Comparison of ENCODE assay signal across 13 mouse cellular contexts in the genomic region with DNA sequence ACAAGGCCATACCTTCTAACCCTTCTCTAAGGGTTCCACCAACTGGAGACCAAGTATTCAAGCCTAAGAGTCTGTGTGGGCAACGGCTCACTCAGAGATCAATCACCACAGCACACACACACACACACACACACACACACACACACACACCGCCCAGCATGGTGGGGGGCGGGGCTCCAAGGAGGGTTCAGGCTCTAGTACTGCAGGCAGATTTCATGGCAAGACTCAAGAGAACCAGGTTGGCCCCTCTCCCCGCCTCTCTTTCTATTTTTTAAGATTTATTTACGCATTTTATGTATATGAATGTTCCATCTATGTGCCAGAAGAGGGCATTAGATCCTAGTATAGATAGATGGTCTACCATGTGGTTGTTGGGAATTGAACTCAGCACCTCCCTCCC. TPM values are rescaled to one million over a fixed set of nuclear protein-coding genes. Genes with fewer than 3 reads are reported as not detected.
DNase-seq lines count a peak whose midpoint lies in the region; ATAC-seq and TF ChIP-seq lines count a peak whose summit lies in the region.
"Had no signal": no experiment of that assay in that cellular context is flagged by ENCODE, and none has a peak within 500 bp of the region (broad histone marks: within the 10 kb centered on the region; RNA-seq: fewer than 3 reads in every experiment).

No protein-coding gene starts in this region.

- no peaks in the 10 kb centered on the region for H3K9me3 ChIP-seq in forebrain, embryonic 14.5 days (replicated peaks; ENCODE audit: control insufficient read depth, low read length)
- no peaks in the 10 kb centered on the region for H3K9me3 ChIP-seq in forebrain, embryonic 11.5 days (ENCODE audit: control insufficient read depth, low read length)
- H3K9me3 ChIP-seq in liver, embryonic 11.5 days (ENCODE audit: control insufficient read depth, low read length) = no peaks in the 10 kb centered on the region
- no peaks in the 10 kb centered on the region for H3K9me3 ChIP-seq in liver, embryonic 12.5 days (replicated peaks)
- no peaks in the 10 kb centered on the region for H3K9me3 ChIP-seq in forebrain, postnatal 0 days (ENCODE audit: low read length)
- H3K9me3 ChIP-seq: embryonic facial prominence, embryonic 15.5 days; limb, embryonic 12.5 days; liver, embryonic 15.5 days had no signal

- no peak for TF ChIP-seq CTCF in forebrain, postnatal 0 days (IDR thresholded peaks at IDR 0.05; ENCODE audit: low read depth)

- no peak overlapping the region for H3K27ac ChIP-seq in forebrain, embryonic 14.5 days (ENCODE audit: low read depth, low read length)
- no peak overlapping the region for H3K27ac ChIP-seq in forebrain, embryonic 11.5 days (ENCODE audit: low read depth, low read length)
- H3K27ac ChIP-seq in liver, embryonic 11.5 days (ENCODE audit: low read depth, low read length) = no peak overlapping the region
- H3K27ac ChIP-seq in liver, embryonic 12.5 days = no peak overlapping the region
- no peak overlapping the region for H3K27ac ChIP-seq in forebrain, postnatal 0 days (ENCODE audit: low read depth, low read length)
- H3K27ac ChIP-seq: embryonic facial prominence, embryonic 15.5 days; layer of hippocampus, adult 2 months; limb, embryonic 12.5 days; liver, embryonic 15.5 days had no signal

- no peaks in the 10 kb centered on the region for H3K4me1 ChIP-seq in forebrain, embryonic 14.5 days (ENCODE audit: control insufficient read depth, insufficient read depth, low read length)
- H3K4me1 ChIP-seq in forebrain, embryonic 11.5 days (replicated peaks; ENCODE audit: control insufficient read depth, insufficient read depth, low read length) = 0 out of 2 replicates have a peak, but pooled peaks cover 2% of the 10 kb centered on the region
- H3K4me1 ChIP-seq in liver, embryonic 11.5 days (replicated peaks; ENCODE audit: control insufficient read depth, insufficient read depth, low read length) = no peaks in the 10 kb centered on the region
- H3K4me1 ChIP-seq in liver, embryonic 12.5 days = peaks cover 6% of the 10 kb centered on the region; the same call in 1 of the 2 replicates
- H3K4me1 ChIP-seq in forebrain, postnatal 0 days (ENCODE audit: insufficient read depth) = no peaks in the 10 kb centered on the region
- H3K4me1 ChIP-seq: embryonic facial prominence, embryonic 15.5 days; limb, embryonic 12.5 days had no signal

- peak; percentile 35; the same call in 1 of the 2 replicates for ATAC-seq in forebrain, embryonic 14.5 days
- ATAC-seq in forebrain, embryonic 11.5 days (replicated peaks; ENCODE audit: low FRiP score) = no peak
- no peak for ATAC-seq in liver, embryonic 11.5 days (replicated peaks; ENCODE audit: low FRiP score)
- ATAC-seq in liver, embryonic 12.5 days = no peak; the same call in 1 of the 2 replicates
- ATAC-seq in forebrain, postnatal 0 days = peak; percentile 21; the same call in 1 of the 2 replicates
- ATAC-seq: intestine, postnatal 0 days had no signal

- H3K4me3 ChIP-seq in forebrain, embryonic 14.5 days (ENCODE audit: low read depth, low read length) = no peak overlapping the region
- H3K4me3 ChIP-seq in forebrain, embryonic 11.5 days (ENCODE audit: low read depth, low read length) = no peak overlapping the region
- H3K4me3 ChIP-seq in liver, embryonic 11.5 days (ENCODE audit: low read depth, low read length) = no peak overlapping the region
- no peak overlapping the region for H3K4me3 ChIP-seq in liver, embryonic 12.5 days
- H3K4me3 ChIP-seq in forebrain, postnatal 0 days (ENCODE audit: low read depth, low read length) = no peak overlapping the region
- H3K4me3 ChIP-seq: embryonic facial prominence, embryonic 15.5 days; layer of hippocampus, adult 2 months; limb, embryonic 12.5 days; liver, embryonic 15.5 days had no signal

- no peak for DNase-seq in forebrain, embryonic 14.5 days (ENCODE audit: low spot score)
- DNase-seq in forebrain, embryonic 11.5 days (ENCODE audit: low spot score) = no peak
- peak; percentile 30 for DNase-seq in liver, embryonic 11.5 days (ENCODE audit: low spot score)
- DNase-seq in CD4-positive helper T cell, adult 2 months (ENCODE audit: low read depth, low spot score) = peak; percentile 16
- no peak for DNase-seq in forebrain, postnatal 0 days
- no peak for DNase-seq in spleen, postnatal 14 days (ENCODE audit: low spot score in 2 of 2)
- no peak for DNase-seq in testis, postnatal 14 days (ENCODE audit: low spot score)

- no peaks in the 10 kb centered on the region for H3K27me3 ChIP-seq in forebrain, embryonic 14.5 days (replicated peaks; ENCODE audit: control insufficient read depth, insufficient read depth, low read length)
- no peaks in the 10 kb centered on the region for H3K27me3 ChIP-seq in forebrain, embryonic 11.5 days (ENCODE audit: control insufficient read depth, insufficient read depth, low read length)
- H3K27me3 ChIP-seq in liver, embryonic 11.5 days (replicated peaks; ENCODE audit: control insufficient read depth, insufficient read depth, low read length) = no peaks in the 10 kb centered on the region
- no peaks in the 10 kb centered on the region for H3K27me3 ChIP-seq in liver, embryonic 12.5 days (replicated peaks)
- H3K27me3 ChIP-seq in forebrain, postnatal 0 days (ENCODE audit: insufficient read depth, low read length) = no peaks in the 10 kb centered on the region
- H3K27me3 ChIP-seq: embryonic facial prominence, embryonic 15.5 days; limb, embryonic 12.5 days; liver, embryonic 15.5 days had no signal

- WGBS in forebrain, embryonic 14.5 days = 69% methylated on average over 5 of the region's 5 CpGs
- WGBS in forebrain, embryonic 11.5 days = 57% methylated on average over 5 of the region's 5 CpGs
- WGBS in liver, embryonic 11.5 days = 44% methylated on average over 5 of the region's 5 CpGs
- WGBS in liver, embryonic 12.5 days (ENCODE audit: insufficient replicate concordance) = 45% methylated on average over 5 of the region's 5 CpGs
- WGBS in forebrain, postnatal 0 days = 61% methylated on average over 5 of the region's 5 CpGs

- no peak overlapping the region for H3K9ac ChIP-seq in forebrain, embryonic 14.5 days (ENCODE audit: low read length)
- no peak overlapping the region for H3K9ac ChIP-seq in forebrain, embryonic 11.5 days (ENCODE audit: low read length)
- H3K9ac ChIP-seq in liver, embryonic 11.5 days (ENCODE audit: low read depth, low read length) = no peak overlapping the region
- H3K9ac ChIP-seq in liver, embryonic 12.5 days = no peak overlapping the region
- H3K9ac ChIP-seq in forebrain, postnatal 0 days = no peak overlapping the region
- H3K9ac ChIP-seq: embryonic facial prominence, embryonic 15.5 days; limb, embryonic 12.5 days; liver, embryonic 15.5 days had no signal

- H3K36me3 ChIP-seq in forebrain, embryonic 14.5 days (ENCODE audit: control insufficient read depth, insufficient read depth, low read length) = no peaks in the 10 kb centered on the region
- H3K36me3 ChIP-seq in forebrain, embryonic 11.5 days (ENCODE audit: control insufficient read depth, insufficient read depth, low read length) = no peaks in the 10 kb centered on the region
- no peaks in the 10 kb centered on the region for H3K36me3 ChIP-seq in liver, embryonic 11.5 days (ENCODE audit: control insufficient read depth, insufficient read depth, low read length)
- no peaks in the 10 kb centered on the region for H3K36me3 ChIP-seq in liver, embryonic 12.5 days
- H3K36me3 ChIP-seq in forebrain, postnatal 0 days (ENCODE audit: insufficient read depth) = no peaks in the 10 kb centered on the region
- H3K36me3 ChIP-seq: embryonic facial prominence, embryonic 15.5 days; limb, embryonic 12.5 days; liver, embryonic 15.5 days had no signal

- H3K4me2 ChIP-seq in forebrain, embryonic 14.5 days (ENCODE audit: low read length) = no peak overlapping the region
- H3K4me2 ChIP-seq in forebrain, embryonic 11.5 days (ENCODE audit: low read depth, low read length, severe bottlenecking) = no peak overlapping the region
- H3K4me2 ChIP-seq in liver, embryonic 11.5 days = no peak overlapping the region
- no peak overlapping the region for H3K4me2 ChIP-seq in liver, embryonic 12.5 days
- no peak overlapping the region for H3K4me2 ChIP-seq in forebrain, postnatal 0 days (ENCODE audit: low read depth)
- H3K4me2 ChIP-seq: embryonic facial prominence, embryonic 15.5 days; limb, embryonic 12.5 days; liver, embryonic 15.5 days had no signal

RNA-seq across cellular contexts. Expression of a gene that starts 16.9 kb away (rescaled TPM):
- polyA plus RNA-seq in forebrain, embryonic 14.5 days (2014; fragmentation: Nextera tagmentation; extraction: Ambion mirVana) = 11.9 and 13.4 TPM in 2 replicates
- polyA plus RNA-seq in forebrain, embryonic 11.5 days (2014; fragmentation: Nextera tagmentation; extraction: Ambion mirVana) = 13.6 and 14.2 TPM in 2 replicates
- polyA plus RNA-seq in liver, embryonic 11.5 days (2014; fragmentation: Nextera tagmentation; extraction: Ambion mirVana) = 6.4 and 6.7 TPM in 2 replicates
- polyA plus RNA-seq in liver, embryonic 12.5 days (2016; fragmentation: Nextera tagmentation; extraction: Ambion mirVana) = 3.7 and 4.1 TPM in 2 replicates
- 47.4 and 50.8 TPM in 2 replicates for total RNA-seq in forebrain, postnatal 0 days (2014; rRNA removed)
- polyA plus RNA-seq in forebrain, postnatal 0 days (2015; fragmentation: Nextera tagmentation; extraction: Ambion mirVana) = 23.7 and 25.0 TPM in 2 replicates

Comparison
In these comparisons a context has a peak if more than half of its experiments do, and no peak if none do; other contexts are left out.
1. ATAC-seq: peak in forebrain, embryonic 14.5 days (single experiment) and forebrain, postnatal 0 days (single experiment); none in forebrain, embryonic 11.5 days (single experiment), liver, embryonic 11.5 days (single experiment) and liver, embryonic 12.5 days (single experiment).
2. DNase-seq: peak in liver, embryonic 11.5 days (single experiment) and CD4-positive helper T cell, adult 2 months (single experiment); none in forebrain, embryonic 14.5 days (single experiment), forebrain, embryonic 11.5 days (single experiment), forebrain, postnatal 0 days (single experiment), spleen, postnatal 14 days (0 of 2) and testis, postnatal 14 days (single experiment).